Mouse (Mus musculus): ENCODE measurements around the gene Atcay.
"Not testable (repeated sequence)": the region's sequence is repeated elsewhere in the genome, so short reads cannot be mapped to it uniquely, and the experiment has no call there.

Atcay gene

GRCm38 (mm10) chr10:81179451-81180342 lies 50.9 kb downstream of the Atcay start:
- ATAC-seq (ENCODE audit: low TSS enrichment): no peak

GRCm38 (mm10) chr10:81178927-81179326 lies 51.7 kb downstream of the Atcay start:
- no peak for ATAC-seq (ENCODE audit: low TSS enrichment)

GRCm38 (mm10) chr10:81177958-81178712 lies 52.5 kb downstream of the Atcay start:
- ATAC-seq (ENCODE audit: low TSS enrichment): no peak

- no peak for ATAC-seq (ENCODE audit: low TSS enrichment)
These were observed 53.1 kb downstream of the Atcay start for GRCm38 (mm10) chr10:81177491-81177925.

GRCm38 (mm10) chr10:81176466-81177271 lies 54.0 kb downstream of the Atcay start, which contains the start of gene Eef2:
TSS of gene Eef2 (plus strand) at chr10:81176631.
- ATAC-seq (ENCODE audit: low TSS enrichment): peak; percentile 33; the same call in 1 of the 2 replicates

- no peak for ATAC-seq (ENCODE audit: low TSS enrichment)
These were observed 54.6 kb downstream of the Atcay start for GRCm38 (mm10) chr10:81175936-81176465.

- not testable (repeated sequence) for ATAC-seq (ENCODE audit: low TSS enrichment)
These were observed 55.3 kb downstream of the Atcay start for GRCm38 (mm10) chr10:81175345-81175701.

- ATAC-seq (ENCODE audit: low TSS enrichment): peak; percentile 55
These were observed 55.9 kb downstream of the Atcay start for GRCm38 (mm10) chr10:81174617-81175344.

- peak; percentile 45 for ATAC-seq (ENCODE audit: low TSS enrichment)
These were observed 57.5 kb downstream of the Atcay start for GRCm38 (mm10) chr10:81173132-81173531.

GRCm38 (mm10) chr10:81169411-81169900 lies 61.2 kb downstream of the Atcay start:
- not testable (repeated sequence) for ATAC-seq (ENCODE audit: low TSS enrichment)

- peak; percentile 48; the same call in 1 of the 2 replicates for ATAC-seq (ENCODE audit: low TSS enrichment)
These were observed 62.0 kb downstream of the Atcay start for GRCm38 (mm10) chr10:81168521-81169244.

- peak; percentile 15 for ATAC-seq (ENCODE audit: low TSS enrichment)
These were observed 62.6 kb downstream of the Atcay start for GRCm38 (mm10) chr10:81168087-81168431.

- ATAC-seq (ENCODE audit: low TSS enrichment): peak; percentile 86
These were observed 63.2 kb downstream of the Atcay start, which contains the start of gene Pias4 for GRCm38 (mm10) chr10:81167200-81168086. TSS of gene Pias4 (minus strand) at chr10:81167923.

GRCm38 (mm10) chr10:81165118-81165517 lies 65.5 kb downstream of the Atcay start:
- no peak for ATAC-seq (ENCODE audit: low TSS enrichment)

GRCm38 (mm10) chr10:81162318-81162652 lies 68.3 kb downstream of the Atcay start:
- ATAC-seq (ENCODE audit: low TSS enrichment): no peak

GRCm38 (mm10) chr10:81161602-81162317 lies 68.9 kb downstream of the Atcay start:
- ATAC-seq (ENCODE audit: low TSS enrichment): no peak

- peak; percentile 45; the same call in 1 of the 2 replicates for ATAC-seq (ENCODE audit: low TSS enrichment)
These were observed 75.9 kb downstream of the Atcay start for GRCm38 (mm10) chr10:81154736-81155135.

Data from frontal cortex, adult (tissue).